Mouse (Mus musculus) erythroid progenitor cell, adult 5-6 weeks (primary cell): ENCODE data around the gene Sugp1. TPM values are rescaled to one million over a fixed set of nuclear protein-coding genes. Genes with fewer than 3 reads are reported as not detected.
"Not testable (repeated sequence)": the region's sequence is repeated elsewhere in the genome, so short reads cannot be mapped to it uniquely, and the experiment has no call there.

Experiments used
- ATAC-seq: replicated peaks from 2 replicates; pipeline ENCODE4 v1.8.0; 2016; ENCODE audit warnings: moderate number of reproducible peaks, mild to moderate bottlenecking, moderate TSS enrichment, inconsistent platforms; ENCODE audit not compliant: poor library complexity, low FRiP score, severe bottlenecking
- total RNA-seq, 2 experiments: library from RNA; stranded (forward) in 1 of 2; stranded (reverse) in 1 of 2; fragments of 150-400 nt in 1 of 2; fragments of 186-747, 209-891 nt in 1 of 2; gene quantifications; 2 replicates each; pipeline versions ENCODE4 v1.2.3 to v1.2.4; 2015 to 2017; ENCODE audit warnings: low replicate concordance in 2 of 2

Gene Sugp1
- total RNA-seq, 2 experiments from 2014 or later: 20.1 to 21.0 TPM

GRCm38 (mm10) chr8:70037994-70038393, 4.6 kb upstream of the Sugp1 start:
- 0 out of 2 replicates have a peak, but pooled peaks have one; percentile 17 for ATAC-seq

DNA sequence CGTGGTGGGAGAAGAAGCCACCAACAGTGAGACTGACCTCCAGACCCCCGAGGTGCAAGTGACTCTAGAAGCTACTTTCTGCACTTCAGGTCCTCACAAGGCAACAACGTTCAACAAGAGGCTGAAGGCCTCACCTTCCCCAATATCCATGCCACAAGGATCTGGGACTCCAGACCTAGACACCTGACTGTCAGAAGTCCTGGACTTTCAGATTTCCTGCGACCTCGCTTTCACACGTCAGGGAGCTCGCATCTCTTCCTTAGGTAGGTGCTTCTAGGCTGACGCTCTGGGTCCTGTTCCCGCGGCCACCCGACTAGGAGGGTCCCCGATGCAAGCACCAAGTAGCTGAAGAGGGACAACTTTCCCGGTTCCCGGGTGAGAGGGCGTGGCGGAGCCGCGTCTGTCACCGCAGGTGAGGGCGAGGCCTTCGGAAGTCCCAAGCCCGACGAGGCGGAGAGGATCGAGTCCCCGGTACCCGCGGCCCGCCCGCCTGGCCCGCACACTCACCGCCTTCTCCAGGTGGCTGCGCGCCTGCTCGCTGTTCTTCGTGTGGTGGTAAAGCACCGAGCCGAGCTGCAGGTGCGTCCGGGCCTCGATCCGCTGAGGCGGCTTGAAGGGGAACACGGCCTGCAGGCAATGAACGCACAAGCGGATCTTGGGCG, 597 bp upstream of the Sugp1 start:
- ATAC-seq: peak; percentile 49

GRCm38 (mm10) chr8:70043996-70044395, 1.4 kb downstream of the Sugp1 start:
- ATAC-seq: no peak

GRCm38 (mm10) chr8:70049662-70050061, 7.0 kb downstream of the Sugp1 start:
- no peak for ATAC-seq

DNA sequence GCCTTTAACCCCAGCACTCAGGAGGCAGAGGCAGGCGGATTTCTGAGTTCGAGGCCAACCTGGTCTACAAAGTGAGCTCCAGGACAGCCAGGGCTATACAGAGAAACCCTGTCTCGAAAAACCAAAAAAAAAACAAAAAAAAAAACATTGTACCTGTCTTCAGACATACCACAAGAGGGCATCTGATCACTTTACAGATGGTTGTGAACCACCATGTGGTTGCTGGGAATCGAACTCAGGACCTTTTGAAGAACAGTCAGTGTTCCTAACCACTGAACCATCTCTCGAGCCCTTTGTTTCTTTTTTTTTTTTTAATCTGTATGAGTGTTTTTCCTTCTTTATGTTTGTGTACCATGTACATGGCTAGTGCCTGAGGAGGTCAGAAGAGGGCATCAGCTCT, 7.8 kb downstream of the Sugp1 start:
- ATAC-seq: not testable (repeated sequence)

GRCm38 (mm10) chr8:70057721-70058120, 15.1 kb downstream of the Sugp1 start:
- ATAC-seq: no peak

DNA sequence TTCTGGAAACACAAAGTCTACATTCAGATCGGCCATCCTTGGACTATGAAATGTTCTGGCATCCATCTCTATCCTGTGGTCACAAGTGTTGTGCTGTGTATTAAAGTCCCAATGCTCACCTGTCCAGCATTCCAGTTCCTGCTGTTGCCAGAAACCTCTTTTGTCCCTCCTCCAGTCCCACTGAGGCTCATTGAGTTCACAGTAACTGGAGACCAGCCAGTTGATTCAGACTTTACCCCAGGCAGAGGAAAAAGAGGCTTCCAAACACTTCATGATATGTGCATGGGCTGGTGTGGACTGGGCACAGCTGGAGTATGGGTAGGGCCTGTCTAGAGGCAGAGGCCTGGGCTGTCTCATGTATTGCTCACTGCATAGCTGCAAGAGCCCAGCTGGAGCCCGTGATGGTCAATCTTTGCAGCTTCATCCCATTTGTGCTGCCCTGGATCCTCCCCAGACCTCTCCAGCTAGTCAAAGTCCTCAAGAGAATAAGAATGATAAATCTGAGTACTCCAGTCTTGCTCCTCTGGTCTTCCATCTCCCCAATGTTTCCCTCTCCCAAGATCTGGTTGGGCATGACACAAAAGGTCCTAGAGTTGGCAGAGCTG, 29.3 kb downstream of the Sugp1 start:
- ATAC-seq: no peak

DNA sequence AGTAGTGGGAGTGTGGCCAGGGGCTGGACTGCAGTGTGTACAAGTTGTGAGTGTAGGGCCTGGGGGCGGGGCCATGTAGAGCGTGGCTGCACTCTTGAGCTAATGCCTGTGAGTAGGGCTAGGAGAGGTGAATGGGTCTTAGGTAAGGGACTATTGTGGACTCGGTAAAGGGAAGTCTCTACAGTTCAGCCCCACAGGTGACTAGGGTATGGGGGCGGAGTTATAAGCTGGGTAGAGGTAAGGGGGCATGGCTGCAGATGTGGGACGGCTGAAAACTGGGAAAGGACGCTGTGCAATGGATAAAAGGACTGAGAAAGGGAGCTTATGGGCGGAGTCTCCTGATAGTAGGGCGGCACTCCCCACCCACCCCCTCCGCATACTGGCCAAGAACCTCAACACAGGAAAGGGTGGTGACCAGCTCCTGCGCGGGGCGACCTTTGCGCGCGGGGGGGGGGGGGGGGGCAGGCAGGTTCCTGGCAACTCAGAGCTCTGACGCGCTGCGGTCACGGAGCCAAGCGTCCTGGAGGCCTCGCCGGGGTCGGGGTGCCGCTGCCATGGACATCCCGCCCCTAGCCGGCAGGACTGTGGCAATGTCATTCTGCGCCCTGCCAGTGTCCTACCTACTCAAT, 29.9 kb downstream of the Sugp1 start, which contains the start of gene Tm6sf2:
Gene Tm6sf2, plus strand, starts transcription at position 484 of the 629 bp plus-strand sequence.
- ATAC-seq: peak; percentile 50; the same call in 1 of the 2 replicates

- no peak for ATAC-seq
Measured at GRCm38 (mm10) chr8:70073120-70073519, 30.5 kb downstream of the Sugp1 start.

DNA sequence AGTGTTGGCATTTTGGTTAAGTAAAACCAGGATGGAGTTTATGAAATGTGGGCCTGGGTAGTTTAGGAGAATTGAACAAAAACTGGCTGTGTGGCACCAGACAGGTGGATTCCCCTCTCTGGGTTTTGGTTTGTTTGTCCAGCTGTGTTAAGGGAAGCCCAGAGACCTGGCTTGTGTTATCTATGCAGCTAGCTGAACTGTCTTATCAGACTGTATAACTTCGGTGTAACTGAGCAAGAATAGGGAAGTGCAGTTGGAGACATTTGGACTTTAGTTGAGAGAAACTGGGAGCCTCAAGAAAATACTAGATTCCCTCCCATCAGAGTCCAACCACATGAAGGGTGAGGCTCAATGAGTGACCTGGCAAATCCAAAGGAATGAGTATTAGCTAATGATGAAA, 31.1 kb downstream of the Sugp1 start:
- ATAC-seq: no peak

DNA sequence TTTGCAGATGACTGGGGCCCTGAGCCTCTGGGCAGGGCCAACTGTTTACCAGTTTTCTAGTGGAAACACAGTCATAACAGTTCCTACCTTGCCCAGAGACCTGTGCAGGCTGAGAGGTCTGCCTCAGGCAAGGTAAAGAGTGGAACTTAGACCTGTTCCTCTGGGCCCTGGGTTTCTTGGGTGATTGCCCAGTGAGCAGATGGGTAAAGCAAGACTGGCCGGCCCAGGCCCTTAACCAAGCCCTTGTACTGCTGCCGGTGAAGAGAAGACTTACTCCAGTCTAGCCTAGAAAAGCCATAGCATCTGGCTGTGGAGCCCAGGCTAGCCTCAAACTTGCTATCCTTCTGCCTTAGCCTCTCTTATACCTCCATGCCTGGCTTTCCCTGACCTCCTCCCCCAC, 39.4 kb downstream of the Sugp1 start:
- ATAC-seq: no peak

- ATAC-seq: no peak
Measured at GRCm38 (mm10) chr8:70083285-70083684, 40.7 kb downstream of the Sugp1 start, which contains the start of gene Hapln4. Hapln4 (plus strand) TSS chr8:70083457.

- no peak for ATAC-seq
Measured at GRCm38 (mm10) chr8:70084191-70085065, 41.8 kb downstream of the Sugp1 start.

GRCm38 (mm10) chr8:70086151-70086550, 43.5 kb downstream of the Sugp1 start:
- no peak for ATAC-seq

GRCm38 (mm10) chr8:70087237-70087636, 44.6 kb downstream of the Sugp1 start:
- ATAC-seq: no peak

DNA sequence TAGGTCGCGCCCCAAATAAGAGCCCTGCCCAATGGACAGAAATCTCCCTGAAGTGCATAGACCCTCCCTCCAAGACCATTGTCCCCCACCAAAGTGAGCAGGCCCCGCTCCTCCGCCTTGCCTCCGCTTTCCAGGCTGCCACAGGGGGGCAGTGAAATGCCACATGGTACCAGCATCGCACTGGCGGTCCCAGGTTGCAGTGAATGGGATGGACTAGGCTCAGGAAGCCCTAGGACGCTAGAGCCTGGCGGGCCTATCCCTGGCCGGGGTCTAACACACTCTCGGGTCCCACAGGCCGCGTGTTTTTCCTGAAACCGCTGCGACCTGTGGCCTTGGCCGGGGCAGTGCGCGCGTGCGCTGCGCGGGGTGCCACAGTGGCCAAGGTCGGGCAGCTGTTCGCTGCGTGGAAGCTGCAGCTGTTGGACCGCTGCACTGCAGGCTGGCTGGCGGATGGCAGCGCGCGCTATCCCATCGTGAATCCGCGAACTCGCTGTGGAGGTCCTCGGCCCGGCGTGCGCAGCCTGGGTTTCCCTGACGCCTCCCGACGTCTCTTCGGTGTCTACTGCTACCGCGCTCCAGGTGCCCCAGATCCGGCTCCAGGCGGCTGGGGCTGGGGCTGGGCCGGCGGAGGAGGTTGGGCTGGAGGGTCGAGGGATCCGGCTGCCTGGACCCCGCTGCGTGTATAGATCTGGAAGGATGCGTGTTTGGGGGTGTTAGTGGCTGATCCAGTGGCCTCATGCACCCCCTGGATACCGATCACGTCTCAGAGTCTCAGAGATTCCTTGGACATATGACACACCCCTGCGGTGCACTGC, 45.4 kb downstream of the Sugp1 start:
- no peak for ATAC-seq

- ATAC-seq: no peak
Measured at GRCm38 (mm10) chr8:70089296-70089960, 46.8 kb downstream of the Sugp1 start.

GRCm38 (mm10) chr8:70092786-70093185, 50.2 kb downstream of the Sugp1 start:
- ATAC-seq: no peak

- ATAC-seq: no peak
Measured at GRCm38 (mm10) chr8:70099276-70099675, 56.7 kb downstream of the Sugp1 start.
